Mouse (Mus musculus): ENCODE data around the gene Dync1li1.

DNA sequence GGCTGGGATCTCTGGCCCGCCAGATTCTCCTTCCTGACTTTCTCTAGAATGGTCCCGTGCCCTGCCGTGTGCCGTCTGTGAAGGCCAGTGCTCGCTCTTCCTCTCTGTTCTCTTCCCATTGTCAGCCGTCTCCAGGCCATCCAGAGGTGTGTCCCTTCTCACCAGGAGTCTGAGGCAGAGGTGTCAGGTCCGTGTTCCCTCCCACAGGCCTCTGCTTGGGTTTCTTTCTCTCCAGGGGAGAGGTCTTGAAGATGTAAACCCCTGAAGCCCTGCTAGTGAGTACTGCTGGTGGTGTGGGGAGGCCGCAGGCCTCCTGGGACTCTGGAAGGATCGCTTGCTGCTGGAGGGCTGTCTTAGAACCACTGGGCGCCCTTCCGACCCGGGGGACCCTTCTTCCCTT, 58.9 kb downstream of the Dync1li1 start:
- TF ChIP-seq CTCF (IDR thresholded peaks at IDR 0.05; ENCODE audit: extremely low read depth, insufficient read length, insufficient replicate concordance, low read depth, low read length) (no peak), POLR2A (IDR thresholded peaks at IDR 0.05; ENCODE audit: low read depth, low read length) (no peak)
